Mouse (Mus musculus) erythroblast, embryonic 14.5 days (primary cell): ENCODE results near the gene Islr.

Source experiments
- GATA1 ChIP-seq: IDR thresholded peaks from 2 replicates; pipeline ENCODE4 v1.6.1; 2012; ENCODE audit warnings: low read length, inconsistent platforms, mixed read lengths
- TAL1 ChIP-seq: IDR thresholded peaks from 3 replicates; pipeline ENCODE4 v1.6.1; 2012; ENCODE audit warnings: low read length, inconsistent platforms, mixed read lengths

DNA sequence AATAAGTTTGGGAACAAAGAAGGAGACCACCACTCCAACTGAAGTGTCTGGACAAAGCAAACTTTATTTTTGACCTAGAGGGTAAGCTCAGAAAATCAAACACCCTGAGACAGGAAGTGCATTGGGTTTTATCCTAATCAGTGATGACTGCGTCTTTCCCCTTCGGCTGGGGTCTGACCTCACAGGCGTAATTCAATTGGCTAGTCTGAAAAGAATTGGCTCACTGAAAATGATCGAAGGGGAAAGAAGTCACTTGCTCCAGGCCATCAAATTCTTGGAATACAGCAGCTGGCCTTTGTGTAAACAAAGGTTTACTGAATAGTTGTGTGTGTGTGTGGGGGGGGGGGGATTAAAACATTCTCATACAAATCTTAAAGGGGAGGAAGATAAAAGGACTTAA, 78.3 kb downstream of the Islr start:
- TF ChIP-seq GATA1, result no peak
- no peak for TF ChIP-seq TAL1
